Mouse (Mus musculus) olfactory bulb, adult 2 months (tissue): ENCODE measurements around the gene Fam69a.

Source experiments
- CTCF ChIP-seq: fragments of 200-500 bp; IDR thresholded peaks from 2 replicates; pipeline ENCODE4 v1.5.1; 2012; ENCODE audit warnings: low read depth, mild to moderate bottlenecking, low read length, moderate library complexity; ENCODE audit not compliant: insufficient read depth
- POLR2A ChIP-seq: fragments of 200-500 bp; IDR thresholded peaks from 2 replicates; pipeline ENCODE4 v1.6.1; 2012; ENCODE audit warnings: mild to moderate bottlenecking, low read depth, low read length, moderate library complexity; ENCODE audit not compliant: insufficient read depth

- TF ChIP-seq CTCF (no peak), POLR2A (no peak)
Measured at GRCm38 (mm10) chr5:107926550-107927249, 60.2 kb downstream of the Fam69a start.
